Mouse (Mus musculus) mature B cell (primary cell): ENCODE measurements around the gene Zfp454.

ENCODE experiments used
- in situ Hi-C: fragments of 300-500 bp; cut with MboI; formaldehyde crosslinking; loops from 2 replicates; pipeline ENCODE4 v1.14.3; 2019

Gene Zfp454

GRCm38 (mm10) chr11:50841023-50841735, 46.3 kb downstream of the Zfp454 start, which contains the start of gene Zfp879:
Gene Zfp879, minus strand, starts transcription at chr11:50841552.
- in situ Hi-C loops = no loop called here

- in situ Hi-C loops = no loop called here
Measured at GRCm38 (mm10) chr11:50835727-50836126, 51.7 kb downstream of the Zfp454 start.

- in situ Hi-C loops = no loop called here
Measured at GRCm38 (mm10) chr11:50827010-50827953, 60.2 kb downstream of the Zfp454 start, which contains the start of gene Zfp354c. Gene Zfp354c, minus strand, starts transcription at chr11:50827724.

- in situ Hi-C loops = no loop called here
Measured at GRCm38 (mm10) chr11:50826214-50826613, 61.2 kb downstream of the Zfp454 start.
